Mouse (Mus musculus): ENCODE results near the gene Mtmr3. TPM values are rescaled to one million over a fixed set of nuclear protein-coding genes. Genes with fewer than 3 reads are reported as not detected.
A peak's percentile ranks its signal among the peaks of the same experiment; 100 is the strongest.
"Not testable (repeated sequence)": the region's sequence is repeated elsewhere in the genome, so short reads cannot be mapped to it uniquely, and the experiment has no call there.

Mtmr3 gene
- total and polyA plus RNA-seq, 2 experiments from 2014 or later, result 25.8 to 82.6 TPM

- Histone ChIP-seq H3K4me3 (ENCODE audit: low read length) (no peak overlapping the region), H3K9ac (replicated peaks; ENCODE audit: low read length) (no peak overlapping the region), H3K36me3 (ENCODE audit: insufficient read depth, low read length) (no peaks in the 10 kb centered on the region), H3K27ac (no peak overlapping the region), H3K4me2 (ENCODE audit: low read depth, low read length) (no peak overlapping the region), H3K4me1 (ENCODE audit: insufficient read depth, low read length) (peaks cover 8% of the 10 kb centered on the region), H3K27me3 (ENCODE audit: insufficient read depth, low read length) (no peaks in the 10 kb centered on the region), H3K9me3 (ENCODE audit: low read length) (no peaks in the 10 kb centered on the region)
- WGBS, result 83% methylated on average over 4 of the region's 4 CpGs
- TF ChIP-seq CTCF (IDR thresholded peaks at IDR 0.05; ENCODE audit: low read depth), result no peak
- DNase-seq (ENCODE audit: low spot score) (no peak), ATAC-seq (no peak)
Measured at GRCm38 (mm10) chr11:4591811-4592210, 2.9 kb downstream of the Mtmr3 start.

GRCm38 (mm10) chr11:4578682-4579081 is 16.0 kb downstream of the Mtmr3 start:
- no peak overlapping the region for H3K9ac ChIP-seq (replicated peaks; ENCODE audit: low read length)
- H3K4me2 ChIP-seq (ENCODE audit: low read depth, low read length), result no peak overlapping the region
- ATAC-seq (no peak), DNase-seq (ENCODE audit: low spot score) (peak; percentile 28)
- no peak for TF ChIP-seq CTCF (IDR thresholded peaks at IDR 0.05; ENCODE audit: low read depth)
- H3K36me3 ChIP-seq (ENCODE audit: insufficient read depth, low read length), result no peaks in the 10 kb centered on the region
- 75% methylated on average over 2 of the region's 2 CpGs for WGBS
- H3K9me3 ChIP-seq (ENCODE audit: low read length), result no peaks in the 10 kb centered on the region
- H3K27ac ChIP-seq, result no peak overlapping the region
- no peaks in the 10 kb centered on the region for H3K27me3 ChIP-seq (ENCODE audit: insufficient read depth, low read length)
- no peak overlapping the region for H3K4me3 ChIP-seq (ENCODE audit: low read length)
- no peaks in the 10 kb centered on the region for H3K4me1 ChIP-seq (ENCODE audit: insufficient read depth, low read length)

- Histone ChIP-seq H3K36me3 (ENCODE audit: insufficient read depth, low read length) (no peaks in the 10 kb centered on the region), H3K4me1 (ENCODE audit: insufficient read depth, low read length) (no peaks in the 10 kb centered on the region), H3K27me3 (ENCODE audit: insufficient read depth, low read length) (no peaks in the 10 kb centered on the region), H3K9me3 (ENCODE audit: low read length) (no peaks in the 10 kb centered on the region), H3K4me2 (ENCODE audit: low read depth, low read length) (no peak overlapping the region), H3K9ac (replicated peaks; ENCODE audit: low read length) (no peak overlapping the region), H3K27ac (no peak overlapping the region), H3K4me3 (ENCODE audit: low read length) (no peak overlapping the region)
- ATAC-seq (no peak), DNase-seq (ENCODE audit: low spot score) (no peak)
- TF ChIP-seq CTCF (IDR thresholded peaks at IDR 0.05; ENCODE audit: low read depth), result no peak
- 91% methylated on average over 2 of the region's 2 CpGs for WGBS
Measured at GRCm38 (mm10) chr11:4577079-4577478, 17.6 kb downstream of the Mtmr3 start.

GRCm38 (mm10) chr11:4576090-4576732 is 18.5 kb downstream of the Mtmr3 start:
- WGBS, result 91% methylated on average over 2 of the region's 2 CpGs

GRCm38 (mm10) chr11:4571491-4571901 is 23.2 kb downstream of the Mtmr3 start:
- 71% methylated on average over 4 of the region's 4 CpGs for WGBS
- Histone ChIP-seq H3K9me3 (ENCODE audit: low read length) (no peaks in the 10 kb centered on the region), H3K27ac (no peak overlapping the region), H3K9ac (replicated peaks; ENCODE audit: low read length) (no peak overlapping the region), H3K4me3 (ENCODE audit: low read length) (no peak overlapping the region), H3K27me3 (ENCODE audit: insufficient read depth, low read length) (no peaks in the 10 kb centered on the region), H3K36me3 (ENCODE audit: insufficient read depth, low read length) (no peaks in the 10 kb centered on the region), H3K4me1 (ENCODE audit: insufficient read depth, low read length) (no peaks in the 10 kb centered on the region), H3K4me2 (ENCODE audit: low read depth, low read length) (no peak overlapping the region)
- no peak for TF ChIP-seq CTCF (IDR thresholded peaks at IDR 0.05; ENCODE audit: low read depth)
- ATAC-seq, result no peak
- DNase-seq (ENCODE audit: low spot score), result no peak

More at GRCm38 (mm10) chr11:4576090-4576732, 18.5 kb downstream of the Mtmr3 start:
- not testable (repeated sequence) for H3K4me3 ChIP-seq (ENCODE audit: low read length); H3K9ac ChIP-seq (replicated peaks; ENCODE audit: low read length); ATAC-seq; DNase-seq (ENCODE audit: low spot score); H3K27ac ChIP-seq; H3K4me2 ChIP-seq (ENCODE audit: low read depth, low read length); H3K9me3 ChIP-seq (ENCODE audit: low read length); H3K36me3 ChIP-seq (ENCODE audit: insufficient read depth, low read length); H3K4me1 ChIP-seq (ENCODE audit: insufficient read depth, low read length); H3K27me3 ChIP-seq (ENCODE audit: insufficient read depth, low read length)

GRCm38 (mm10) chr11:4566333-4566732 is 28.3 kb downstream of the Mtmr3 start:
- ATAC-seq (no peak), DNase-seq (ENCODE audit: low spot score) (no peak)
- Histone ChIP-seq H3K36me3 (ENCODE audit: insufficient read depth, low read length) (no peaks in the 10 kb centered on the region), H3K4me1 (ENCODE audit: insufficient read depth, low read length) (no peaks in the 10 kb centered on the region), H3K9me3 (ENCODE audit: low read length) (no peaks in the 10 kb centered on the region), H3K27ac (no peak overlapping the region), H3K4me3 (ENCODE audit: low read length) (no peak overlapping the region), H3K4me2 (ENCODE audit: low read depth, low read length) (no peak overlapping the region), H3K27me3 (ENCODE audit: insufficient read depth, low read length) (no peaks in the 10 kb centered on the region), H3K9ac (replicated peaks; ENCODE audit: low read length) (no peak overlapping the region)
- no peak for TF ChIP-seq CTCF (IDR thresholded peaks at IDR 0.05; ENCODE audit: low read depth)
- 97% methylated on average over 6 of the region's 6 CpGs for WGBS

GRCm38 (mm10) chr11:4565545-4565944 is 29.1 kb downstream of the Mtmr3 start:
- DNase-seq (ENCODE audit: low spot score), result no peak
- H3K27ac ChIP-seq, result no peak overlapping the region
- no peak overlapping the region for H3K4me2 ChIP-seq (ENCODE audit: low read depth, low read length)
- TF ChIP-seq CTCF (IDR thresholded peaks at IDR 0.05; ENCODE audit: low read depth), result no peak
- H3K27me3 ChIP-seq (ENCODE audit: insufficient read depth, low read length), result no peaks in the 10 kb centered on the region
- no peaks in the 10 kb centered on the region for H3K36me3 ChIP-seq (ENCODE audit: insufficient read depth, low read length)
- no peaks in the 10 kb centered on the region for H3K4me1 ChIP-seq (ENCODE audit: insufficient read depth, low read length)
- H3K9me3 ChIP-seq (ENCODE audit: low read length), result no peaks in the 10 kb centered on the region
- H3K9ac ChIP-seq (replicated peaks; ENCODE audit: low read length), result no peak overlapping the region
- no peak for ATAC-seq
- no peak overlapping the region for H3K4me3 ChIP-seq (ENCODE audit: low read length)
- 76% methylated on average over 2 of the region's 2 CpGs for WGBS
